Mouse (Mus musculus): ENCODE measurements around the gene Tcf7l2. TPM values are rescaled to one million over a fixed set of nuclear protein-coding genes. Genes with fewer than 3 reads are reported as not detected.

The Tcf7l2 gene
- polyA plus RNA-seq, 2 experiments = 7.8 to 18.4 TPM

DNA sequence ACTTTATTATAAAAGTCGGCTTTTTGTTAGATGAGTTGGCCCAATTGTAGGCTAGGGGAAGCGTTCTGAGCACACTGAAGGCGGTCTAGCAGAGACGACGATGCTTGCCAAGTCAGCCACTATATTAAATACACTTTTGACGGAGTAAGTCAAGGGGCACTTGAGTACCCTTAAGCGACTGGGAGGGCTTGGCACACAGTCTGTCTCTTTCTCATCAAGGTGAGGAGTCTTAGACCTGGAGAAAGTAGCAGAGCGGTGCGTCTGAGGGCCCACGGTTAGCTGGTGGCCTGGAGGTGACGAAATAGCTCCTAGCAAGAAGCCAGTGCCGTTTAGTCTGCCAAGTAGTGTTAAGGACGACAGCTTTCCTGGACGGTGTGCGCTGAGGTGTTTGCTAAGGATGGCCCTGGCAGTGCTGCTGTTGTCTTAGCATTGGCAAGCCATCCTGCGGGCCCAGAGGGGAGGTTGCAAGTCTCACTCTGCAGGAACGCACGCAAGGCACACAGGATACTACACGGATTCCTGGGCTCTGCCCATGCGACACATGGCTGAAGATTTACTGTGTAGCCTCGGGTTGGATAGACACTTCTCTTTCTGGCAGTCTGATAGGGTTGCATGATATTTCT is 43.3 kb downstream of the Tcf7l2 start:
- 70% methylated on average over 21 of the region's 21 CpGs for WGBS (ENCODE audit: insufficient replicate concordance)
- H3K36me3 ChIP-seq (replicated peaks; ENCODE audit: control insufficient read depth, insufficient read depth, low read depth) = no peaks in the 10 kb centered on the region

DNA sequence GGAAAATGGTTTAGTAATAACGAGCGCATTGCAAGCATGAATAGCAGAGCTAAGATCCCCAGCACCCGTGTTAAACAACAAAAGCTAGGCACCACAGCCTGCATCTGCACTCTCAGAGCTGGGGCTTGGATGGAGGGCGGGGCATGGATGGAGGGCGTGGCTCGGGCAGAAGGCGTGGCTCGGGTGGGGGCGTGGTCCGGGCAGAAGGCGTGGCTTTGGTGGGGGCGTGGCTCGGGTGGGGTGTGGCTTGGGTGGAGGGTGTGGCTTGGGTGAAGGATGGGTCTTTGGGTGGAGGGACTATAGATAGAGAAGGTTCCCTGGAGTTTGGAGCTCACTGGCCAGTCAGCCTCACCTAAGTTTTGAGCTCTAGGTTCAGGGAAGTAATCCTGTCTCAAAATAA is 45.8 kb downstream of the Tcf7l2 start:
- ATAC-seq (ENCODE audit: insufficient read depth) (no peak), DNase-seq (ENCODE audit: low read depth in 3 of 3, low spot score in 3 of 3) (no peak)
- Histone ChIP-seq H3K4me3 (ENCODE audit: insufficient read depth in 1 of 2, low read depth in 2 of 2, low read length in 2 of 2) (no peak overlapping the region), H3K9me3 (ENCODE audit: control insufficient read depth, low read length) (no peaks in the 10 kb centered on the region), H3K4me2 (ENCODE audit: low read depth) (no peak overlapping the region), H3K9ac (replicated peaks) (no peak overlapping the region), H3K27ac (no peak overlapping the region), H3K4me1 (replicated peaks; ENCODE audit: control insufficient read depth in 2 of 2, insufficient read depth in 2 of 2, low read length in 1 of 2) (peaks cover 0 to 8% of the 10 kb centered on the region in 2 experiments; a peak in 2 of 4 replicates), H3K36me3 (replicated peaks; ENCODE audit: control insufficient read depth, insufficient read depth, low read depth) (no peaks in the 10 kb centered on the region), H3K27me3 (ENCODE audit: control insufficient read depth, insufficient read depth, low read length) (no peaks in the 10 kb centered on the region)
- WGBS (ENCODE audit: insufficient replicate concordance) = 55% methylated on average over 13 of the region's 13 CpGs
- TF ChIP-seq CTCF (IDR thresholded peaks at IDR 0.05; ENCODE audit: low read depth) = no peak
- TF ChIP-seq EP300 (IDR thresholded peaks at IDR 0.05; ENCODE audit: low read depth) = no peak

More for the DNA sequence above, 43.3 kb downstream of the Tcf7l2 start:
- TF ChIP-seq EP300 (IDR thresholded peaks at IDR 0.05; ENCODE audit: low read depth) = no peak
- no peak for TF ChIP-seq CTCF (IDR thresholded peaks at IDR 0.05; ENCODE audit: low read depth)
- Histone ChIP-seq H3K4me3 (ENCODE audit: insufficient read depth in 1 of 2, low read depth in 2 of 2, low read length in 2 of 2) (no peak overlapping the region), H3K27me3 (ENCODE audit: control insufficient read depth, insufficient read depth, low read length) (no peaks in the 10 kb centered on the region), H3K9ac (replicated peaks) (no peak overlapping the region), H3K9me3 (ENCODE audit: control insufficient read depth, low read length) (no peaks in the 10 kb centered on the region), H3K4me1 (replicated peaks; ENCODE audit: control insufficient read depth in 2 of 2, insufficient read depth in 2 of 2, low read length in 1 of 2) (peaks cover 0 to 5% of the 10 kb centered on the region in 2 experiments; a peak in 2 of 4 replicates), H3K27ac (no peak overlapping the region), H3K4me2 (ENCODE audit: low read depth) (no peak overlapping the region)
- DNase-seq (ENCODE audit: low read depth in 3 of 3, low spot score in 3 of 3) = no peak
- ATAC-seq (ENCODE audit: insufficient read depth) = no peak

DNA sequence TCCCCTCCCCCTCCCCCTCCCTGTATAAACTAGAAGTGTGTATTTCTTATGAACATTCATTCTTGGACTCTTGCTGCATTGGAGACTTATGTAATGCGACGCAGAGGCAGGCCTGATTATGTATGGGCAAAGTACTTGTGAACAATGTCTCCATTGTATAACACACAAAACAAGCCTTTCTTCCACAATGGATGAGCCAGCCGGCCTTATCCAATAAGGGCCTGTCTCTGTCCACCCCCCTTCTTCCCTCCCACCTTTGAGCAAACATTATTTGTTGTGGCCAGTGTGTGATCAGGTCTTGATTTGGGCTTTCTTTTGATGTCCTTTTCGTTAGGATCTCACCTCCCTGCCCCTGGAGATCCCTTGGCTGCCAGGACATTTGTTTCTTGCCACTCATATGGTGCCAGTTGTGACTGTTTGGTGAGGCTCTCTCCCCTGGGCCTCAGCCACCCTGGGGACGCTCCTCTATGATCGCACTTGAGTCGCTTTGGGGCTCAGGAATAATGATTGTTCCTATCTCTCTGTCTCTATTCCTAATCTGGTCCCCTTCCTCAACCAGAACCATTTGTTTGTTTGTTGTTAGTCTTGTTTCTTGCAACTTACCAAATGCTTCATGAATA is 46.8 kb downstream of the Tcf7l2 start:
- DNase-seq (ENCODE audit: low read depth in 3 of 3, low spot score in 3 of 3) = no peak
- H3K9me3 ChIP-seq (ENCODE audit: control insufficient read depth, low read length) = no peaks in the 10 kb centered on the region
- no peaks in the 10 kb centered on the region for H3K27me3 ChIP-seq (ENCODE audit: control insufficient read depth, insufficient read depth, low read length)
- H3K9ac ChIP-seq (replicated peaks) = no peak overlapping the region
- TF ChIP-seq CTCF (IDR thresholded peaks at IDR 0.05; ENCODE audit: low read depth) (no peak), EP300 (IDR thresholded peaks at IDR 0.05; ENCODE audit: low read depth) (no peak)
- H3K4me1 ChIP-seq (replicated peaks; ENCODE audit: control insufficient read depth in 2 of 2, insufficient read depth in 2 of 2, low read length in 1 of 2) = peaks cover 0 to 8% of the 10 kb centered on the region in 2 experiments; a peak in 2 of 4 replicates
- H3K36me3 ChIP-seq (replicated peaks; ENCODE audit: control insufficient read depth, insufficient read depth, low read depth) = no peaks in the 10 kb centered on the region
- no peak overlapping the region for H3K4me3 ChIP-seq (ENCODE audit: insufficient read depth in 1 of 2, low read depth in 2 of 2, low read length in 2 of 2)
- H3K4me2 ChIP-seq (ENCODE audit: low read depth) = no peak overlapping the region
- no peak overlapping the region for H3K27ac ChIP-seq
- 67% methylated on average over 7 of the region's 7 CpGs for WGBS (ENCODE audit: insufficient replicate concordance)
- no peak for ATAC-seq (ENCODE audit: insufficient read depth)

DNA sequence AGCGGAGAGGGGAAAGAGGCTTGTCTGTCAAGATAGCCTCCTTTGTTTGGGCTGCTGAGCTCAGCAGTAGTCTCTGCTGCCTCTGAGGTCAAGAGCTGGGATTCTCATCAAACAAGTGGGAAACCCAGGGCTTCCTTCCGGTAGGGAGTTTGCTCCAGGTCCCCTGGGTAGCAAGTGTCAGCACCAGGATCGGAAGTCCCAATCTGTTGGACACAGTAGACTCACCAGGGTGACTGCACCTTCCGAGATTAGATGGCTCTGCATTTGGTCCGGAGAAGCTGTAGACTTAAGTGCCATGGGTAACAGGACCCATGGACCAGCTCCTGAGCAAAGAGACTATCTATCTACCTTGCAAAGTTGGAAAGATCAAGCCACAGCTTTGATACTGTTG is 47.3 kb downstream of the Tcf7l2 start:
- peaks cover 0 to 8% of the 10 kb centered on the region in 2 experiments; a peak in 2 of 4 replicates for H3K4me1 ChIP-seq (replicated peaks; ENCODE audit: control insufficient read depth in 2 of 2, insufficient read depth in 2 of 2, low read length in 1 of 2)
- no peaks in the 10 kb centered on the region for H3K36me3 ChIP-seq (replicated peaks; ENCODE audit: control insufficient read depth, insufficient read depth, low read depth)
- no peak overlapping the region for H3K9ac ChIP-seq (replicated peaks)
- no peak for DNase-seq (ENCODE audit: low read depth in 3 of 3, low spot score in 3 of 3)
- 48% methylated on average over 5 of the region's 5 CpGs for WGBS (ENCODE audit: insufficient replicate concordance)
- ATAC-seq (ENCODE audit: insufficient read depth) = no peak
- H3K27me3 ChIP-seq (ENCODE audit: control insufficient read depth, insufficient read depth, low read length) = no peaks in the 10 kb centered on the region
- no peak overlapping the region for H3K4me2 ChIP-seq (ENCODE audit: low read depth)
- no peaks in the 10 kb centered on the region for H3K9me3 ChIP-seq (ENCODE audit: control insufficient read depth, low read length)
- TF ChIP-seq EP300 (IDR thresholded peaks at IDR 0.05; ENCODE audit: low read depth) (no peak), CTCF (IDR thresholded peaks at IDR 0.05; ENCODE audit: low read depth) (no peak)
- H3K4me3 ChIP-seq (ENCODE audit: insufficient read depth in 1 of 2, low read depth in 2 of 2, low read length in 2 of 2) = no peak overlapping the region
- no peak overlapping the region for H3K27ac ChIP-seq

DNA sequence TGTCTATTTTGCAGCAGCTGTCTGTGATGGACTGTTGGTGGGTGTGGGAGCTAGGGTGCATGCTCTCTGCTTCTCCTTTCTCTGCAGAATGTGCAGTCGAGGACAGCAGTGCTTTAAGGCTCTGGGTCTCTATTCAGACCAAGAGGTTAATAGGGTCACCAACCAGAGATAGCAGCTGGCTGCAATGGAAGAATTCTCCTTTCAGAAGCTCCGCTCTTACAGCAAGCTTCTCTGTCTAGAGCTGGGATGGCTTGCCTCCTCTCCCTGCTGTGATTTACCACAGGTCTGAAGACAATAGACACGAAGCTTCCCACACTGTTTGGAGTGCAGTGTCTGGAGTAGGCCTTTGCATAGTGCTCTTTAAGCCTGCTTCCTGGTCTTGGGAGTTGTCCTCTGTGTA is 48.2 kb downstream of the Tcf7l2 start:
- peaks cover 0 to 10% of the 10 kb centered on the region in 2 experiments; a peak in 2 of 4 replicates for H3K4me1 ChIP-seq (replicated peaks; ENCODE audit: control insufficient read depth in 2 of 2, insufficient read depth in 2 of 2, low read length in 1 of 2)
- H3K9me3 ChIP-seq (ENCODE audit: control insufficient read depth, low read length) = no peaks in the 10 kb centered on the region
- H3K27ac ChIP-seq = no peak overlapping the region
- no peak overlapping the region for H3K4me2 ChIP-seq (ENCODE audit: low read depth)
- WGBS (ENCODE audit: insufficient replicate concordance) = 43% methylated on average over 3 of the region's 3 CpGs
- H3K36me3 ChIP-seq (replicated peaks; ENCODE audit: control insufficient read depth, insufficient read depth, low read depth) = no peaks in the 10 kb centered on the region
- no peak overlapping the region for H3K4me3 ChIP-seq (ENCODE audit: insufficient read depth in 1 of 2, low read depth in 2 of 2, low read length in 2 of 2)
- no peak for TF ChIP-seq CTCF (IDR thresholded peaks at IDR 0.05; ENCODE audit: low read depth)
- no peak for TF ChIP-seq EP300 (IDR thresholded peaks at IDR 0.05; ENCODE audit: low read depth)
- no peaks in the 10 kb centered on the region for H3K27me3 ChIP-seq (ENCODE audit: control insufficient read depth, insufficient read depth, low read length)
- ATAC-seq (ENCODE audit: insufficient read depth) (no peak), DNase-seq (ENCODE audit: low read depth in 3 of 3, low spot score in 3 of 3) (no peak)
- no peak overlapping the region for H3K9ac ChIP-seq (replicated peaks)

Data from liver, embryonic 14.5 days (tissue).